Mouse (Mus musculus) forebrain, embryonic 16.5 days (tissue): Measurements from ENCODE around the gene Mymx. TPM values are rescaled to one million over a fixed set of nuclear protein-coding genes. Genes with fewer than 3 reads are reported as not detected.
"Not testable (repeated sequence)": the region's sequence is repeated elsewhere in the genome, so short reads cannot be mapped to it uniquely, and the experiment has no call there.

Experiments
- ATAC-seq: fragments of 200-750 bp; cut with Nextera tagmentation; 2 replicates; pipeline ENCODE4 v1.8.0; 2017; ENCODE audit warnings: mild to moderate bottlenecking, moderate library complexity
- H3K27ac ChIP-seq: fragments of 300-500 bp; sonication (generic); 2 replicates; pipeline ENCODE4 v1.5.1; 2014; ENCODE audit warnings: low read length, control low read depth
- H3K27me3 ChIP-seq: fragments of 300-500 bp; sonication (generic); replicated peaks from 2 replicates; pipeline ENCODE4 v1.6.1; 2014; ENCODE audit warnings: low read length; ENCODE audit not compliant: control insufficient read depth, insufficient read depth
- H3K36me3 ChIP-seq: fragments of 300-500 bp; sonication (generic); 2 replicates; pipeline ENCODE4 v1.6.1; 2014; ENCODE audit not compliant: control insufficient read depth, insufficient read depth
- H3K4me1 ChIP-seq: fragments of 300-500 bp; sonication (generic); replicated peaks from 2 replicates; pipeline ENCODE4 v1.6.1; 2014; ENCODE audit warnings: low read length; ENCODE audit not compliant: control insufficient read depth, insufficient read depth
- H3K4me2 ChIP-seq: fragments of 300-500 bp; sonication (generic); 2 replicates; pipeline ENCODE4 v1.6.1; 2014; ENCODE audit warnings: mild to moderate bottlenecking, low read length, control low read depth
- H3K4me3 ChIP-seq: fragments of 300-500 bp; sonication (generic); replicated peaks from 2 replicates; pipeline ENCODE4 v1.5.1; 2014; ENCODE audit warnings: mild to moderate bottlenecking, low read length, control low read depth
- H3K9ac ChIP-seq: fragments of 300-500 bp; sonication (generic); replicated peaks from 2 replicates; pipeline ENCODE4 v1.6.1; 2014; ENCODE audit warnings: low read depth, low read length, control low read depth
- H3K9me3 ChIP-seq: fragments of 300-500 bp; sonication (generic); 2 replicates; pipeline ENCODE4 v1.6.1; 2016; ENCODE audit warnings: low read length; ENCODE audit not compliant: control insufficient read depth
- WGBS: fragments of 180-500 bp; shearing (Covaris S2); extraction: QIAGEN DNeasy Blood & Tissue Kit; methylation state at CpG from one replicate; pipeline ENCODE4 v1.1.7; 2014; 5-methylcytosine and 5-hydroxymethylcytosine counted together
- polyA plus RNA-seq: library from polyadenylated mRNA; unstranded; fragments of >200 nt; fragmentation: Nextera tagmentation; extraction: Ambion mirVana; gene quantifications from 2 replicates; pipeline ENCODE4 v1.2.1, GENCODE M21; 2015

Gene Mymx
- polyA plus RNA-seq, 1 experiment from 2014 or later = not detected

DNA sequence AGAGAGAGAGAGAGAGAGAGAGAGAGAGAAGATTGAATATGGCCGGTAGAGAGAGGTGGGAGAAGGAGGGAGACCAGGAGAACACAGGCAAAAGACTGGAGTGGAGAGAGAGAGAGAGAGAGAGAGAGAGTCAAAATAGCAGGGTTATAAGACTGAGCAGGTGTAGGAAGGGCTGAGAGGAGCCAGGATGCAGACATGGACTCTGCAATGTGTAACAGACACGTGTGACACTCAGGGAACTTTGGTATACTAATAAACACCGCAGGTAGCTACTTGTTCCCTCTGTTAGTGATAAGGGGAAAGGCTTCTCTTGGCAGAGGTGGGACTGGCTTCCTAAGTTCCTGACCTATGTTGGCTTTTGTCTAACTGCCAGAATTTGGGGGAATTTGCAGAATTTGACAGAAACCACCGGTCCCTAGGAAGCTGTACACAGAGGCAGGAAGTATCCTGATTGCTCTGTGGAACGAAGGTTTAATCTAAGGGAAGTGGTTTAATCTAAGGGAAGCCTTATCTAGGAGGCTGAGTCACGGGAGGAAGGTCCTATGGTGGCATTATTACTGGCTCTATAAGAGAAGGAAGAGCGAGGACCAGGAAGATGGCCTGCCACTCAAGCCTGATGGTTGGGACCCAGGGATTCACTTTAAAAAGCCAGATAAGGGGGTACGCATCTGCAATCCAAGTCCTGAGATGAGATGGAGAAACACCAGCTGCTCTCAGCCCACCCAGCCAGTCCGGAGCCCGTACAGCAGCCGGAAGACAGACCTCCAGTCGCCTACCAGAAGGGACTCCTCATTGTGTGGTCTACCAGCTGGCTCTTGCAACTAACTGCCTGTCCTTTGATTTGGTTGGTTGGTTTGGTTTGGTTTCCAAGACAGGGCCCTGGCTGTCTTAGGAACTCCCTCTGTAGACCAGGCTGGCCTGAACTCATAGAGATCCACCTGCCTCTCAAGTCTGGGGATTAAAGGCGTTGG, 27.3 kb upstream of the Mymx start:
- peak overlapping the region; percentile 62 for H3K4me2 ChIP-seq

DNA sequence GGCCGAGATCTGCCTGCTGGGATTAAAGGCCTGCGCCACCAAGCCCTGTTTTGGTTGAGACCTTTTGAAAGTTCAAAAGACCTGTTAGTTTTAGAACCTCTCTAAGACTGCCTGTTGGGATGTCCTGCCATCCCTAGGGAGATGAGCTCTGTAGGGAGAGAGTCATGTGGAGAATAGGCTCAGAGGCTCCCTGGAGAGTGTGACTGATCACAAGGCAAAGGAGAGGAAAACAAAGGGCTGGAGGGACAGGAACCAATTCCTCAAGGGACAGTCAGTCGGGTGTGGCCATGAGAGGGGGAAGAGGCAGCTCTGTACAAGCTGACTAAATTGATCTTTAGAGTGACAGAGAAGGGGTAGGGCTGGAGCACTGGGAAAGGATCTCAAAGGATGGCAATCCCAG, 26.3 kb upstream of the Mymx start:
- Histone ChIP-seq H3K4me3 (no peak overlapping the region), H3K4me1 (peaks cover 15% of the 10 kb centered on the region), H3K4me2 (no peak overlapping the region), H3K27me3 (no peaks in the 10 kb centered on the region), H3K9me3 (no peaks in the 10 kb centered on the region), H3K36me3 (no peaks in the 10 kb centered on the region), H3K27ac (no peak overlapping the region), H3K9ac (no peak overlapping the region)
- ATAC-seq = no peak
- 18% methylated on average over 3 of the region's 3 CpGs for WGBS

More for the DNA sequence above, 27.3 kb upstream of the Mymx start:
- Histone ChIP-seq H3K36me3 (no peaks in the 10 kb centered on the region), H3K27ac (no peak overlapping the region; the same call in 1 of the 2 replicates), H3K4me3 (no peak overlapping the region; the same call in 1 of the 2 replicates), H3K27me3 (no peaks in the 10 kb centered on the region), H3K4me1 (peaks cover 15% of the 10 kb centered on the region), H3K9ac (no peak overlapping the region), H3K9me3 (no peaks in the 10 kb centered on the region)
- 68% methylated on average over 13 of the region's 13 CpGs for WGBS
- ATAC-seq = 0 out of 2 replicates have a peak, but pooled peaks have one; percentile 2

DNA sequence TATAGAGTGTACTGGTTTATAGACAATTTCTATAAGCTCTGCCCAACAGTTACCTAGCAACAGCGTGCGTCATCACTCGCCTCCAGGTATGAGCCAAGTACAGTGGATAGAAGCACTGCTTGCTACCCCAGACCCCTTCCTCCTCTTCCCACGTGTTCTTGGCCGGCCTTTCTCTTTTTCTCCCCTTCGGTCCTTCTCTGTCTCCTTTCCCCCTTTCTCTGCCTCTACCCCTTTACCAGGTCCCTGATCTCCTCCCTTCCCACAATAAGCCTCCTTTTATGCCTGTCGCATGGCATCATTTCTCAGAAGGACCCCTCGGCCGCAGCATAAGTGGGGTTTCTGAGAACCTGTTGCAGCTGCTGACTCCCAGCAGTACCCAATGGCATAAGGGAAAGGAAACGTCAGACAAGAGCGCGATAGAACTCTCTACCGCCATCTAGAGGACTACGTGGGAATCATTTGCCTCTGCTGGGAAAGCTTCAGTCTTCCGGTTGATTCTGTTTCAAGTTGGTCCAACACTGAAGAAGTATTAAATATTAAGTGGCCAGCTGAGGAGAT, 24.8 kb upstream of the Mymx start:
- Histone ChIP-seq H3K9me3 (no peaks in the 10 kb centered on the region), H3K27me3 (no peaks in the 10 kb centered on the region), H3K27ac (no peak overlapping the region), H3K4me1 (peaks cover 15% of the 10 kb centered on the region), H3K9ac (no peak overlapping the region), H3K4me3 (no peak overlapping the region), H3K36me3 (no peaks in the 10 kb centered on the region), H3K4me2 (peak overlapping the region; percentile 8; the same call in 1 of the 2 replicates)
- WGBS = 18% methylated on average over 15 of the region's 15 CpGs
- peak; percentile 24; the same call in 1 of the 2 replicates for ATAC-seq

DNA sequence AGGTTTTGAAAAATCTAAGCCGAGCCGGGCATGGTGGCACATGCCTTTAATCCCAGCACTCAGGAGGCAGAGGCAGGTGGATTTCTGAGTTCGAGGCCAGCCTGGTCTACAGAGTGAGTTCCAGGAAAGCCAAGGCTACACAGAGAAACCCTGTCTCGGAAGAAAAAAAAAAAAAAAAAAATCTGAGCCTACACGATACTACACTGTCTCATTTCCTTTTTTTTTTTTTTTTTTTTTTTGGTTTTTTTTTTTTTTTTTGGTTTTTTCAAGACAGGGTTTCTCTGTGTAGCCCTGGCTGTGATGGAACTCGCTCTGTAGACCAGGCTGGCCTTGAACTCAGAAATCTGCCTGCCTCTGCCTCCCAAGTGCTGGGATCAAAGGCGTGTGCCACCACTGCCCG, 21.5 kb upstream of the Mymx start:
- not testable (repeated sequence) for H3K4me2 ChIP-seq, H3K27ac ChIP-seq, ATAC-seq, H3K4me3 ChIP-seq, H3K9me3 ChIP-seq, H3K4me1 ChIP-seq, H3K27me3 ChIP-seq, H3K36me3 ChIP-seq, H3K9ac ChIP-seq
- WGBS = 90% methylated on average over 8 of the region's 8 CpGs

DNA sequence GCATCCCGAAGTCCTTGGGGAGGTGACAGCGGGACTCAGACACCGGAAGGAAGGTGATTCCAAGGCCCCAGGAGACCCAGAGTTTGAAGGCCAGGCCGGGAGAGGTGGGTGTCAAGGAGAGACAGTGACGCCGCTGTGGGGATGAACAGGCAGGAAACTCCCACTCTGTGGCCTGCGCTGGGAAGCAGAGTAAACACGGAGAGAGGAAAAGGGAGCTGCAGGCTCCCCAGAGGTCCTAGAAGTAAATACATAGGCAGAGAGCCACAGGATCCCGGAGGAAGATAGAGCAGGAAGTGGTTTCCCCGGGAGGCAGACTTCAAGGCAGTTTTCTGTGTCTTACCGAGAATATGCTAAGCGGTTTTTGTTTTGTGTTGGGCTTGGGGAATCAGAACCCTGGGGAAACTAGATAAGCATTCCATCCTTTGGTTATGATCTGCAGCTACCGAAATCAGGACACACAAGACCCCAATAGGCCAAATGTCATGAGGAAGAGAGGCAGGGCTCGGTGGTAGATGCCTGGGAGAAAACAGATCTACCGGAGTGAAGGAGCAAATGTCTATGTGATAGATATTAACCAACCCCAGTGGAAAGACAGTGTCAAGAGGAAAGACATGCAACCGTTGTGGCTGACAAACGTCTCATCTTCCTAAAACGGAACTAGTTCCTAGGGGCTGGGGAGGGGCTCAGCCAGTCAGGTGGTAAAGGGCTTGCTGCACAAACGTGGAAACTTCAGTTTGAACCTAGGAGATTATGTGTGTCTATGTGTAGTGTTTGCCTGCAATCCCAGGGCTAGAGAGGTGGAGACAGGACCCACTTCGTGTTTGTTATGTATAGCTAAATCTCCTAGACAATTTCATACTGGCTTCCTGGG, 17.7 kb upstream of the Mymx start:
- no peaks in the 10 kb centered on the region for H3K27me3 ChIP-seq
- 42% methylated on average over 20 of the region's 20 CpGs for WGBS
- ATAC-seq = no peak
- no peak overlapping the region for H3K27ac ChIP-seq
- no peak overlapping the region for H3K4me2 ChIP-seq
- no peaks in the 10 kb centered on the region for H3K4me1 ChIP-seq
- H3K9ac ChIP-seq = no peak overlapping the region
- no peak overlapping the region for H3K4me3 ChIP-seq
- no peaks in the 10 kb centered on the region for H3K9me3 ChIP-seq
- H3K36me3 ChIP-seq = no peaks in the 10 kb centered on the region

DNA sequence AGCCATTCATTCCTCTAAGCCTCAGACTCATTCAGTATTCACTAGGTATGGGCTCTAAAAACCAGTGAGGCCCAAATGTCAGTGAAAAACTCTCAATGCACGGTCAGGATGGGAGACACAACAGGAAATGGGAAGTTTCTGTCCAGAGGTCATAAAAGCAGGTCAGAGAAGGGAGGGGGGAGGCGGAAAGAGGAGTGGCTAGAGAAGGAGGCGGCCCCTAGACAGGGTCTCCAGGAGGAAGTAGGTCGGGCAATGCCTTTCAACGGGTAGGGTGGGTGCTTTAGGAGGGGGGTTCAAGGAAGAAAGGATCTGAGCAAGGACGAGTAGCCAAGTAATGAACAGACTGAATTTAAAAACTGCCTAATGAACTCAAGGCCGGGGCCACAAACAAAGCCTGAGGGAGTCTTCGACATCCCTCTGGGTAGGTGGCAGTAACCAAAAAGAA, 17.1 kb upstream of the Mymx start:
- 19% methylated on average over 8 of the region's 8 CpGs for WGBS

DNA sequence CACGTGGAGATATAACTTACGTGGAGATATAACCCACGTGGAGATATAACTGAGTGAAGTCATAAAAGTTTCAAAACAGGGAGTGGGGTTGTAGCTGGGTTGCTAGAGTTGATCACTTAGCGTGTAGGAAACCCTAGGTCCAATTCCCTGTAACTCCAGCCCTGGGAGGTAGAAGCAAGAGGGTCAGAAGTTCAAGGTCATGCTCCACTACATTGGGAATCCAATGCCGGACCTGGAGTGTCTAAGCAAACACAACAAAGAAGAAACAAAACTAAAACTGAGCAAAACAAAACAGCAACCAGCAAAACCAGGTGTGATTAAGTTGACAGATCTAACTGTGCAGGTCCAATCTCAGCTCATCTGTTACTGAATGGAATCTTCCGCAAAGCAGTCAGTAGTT, 15.8 kb upstream of the Mymx start:
- Histone ChIP-seq H3K9ac (no peak overlapping the region), H3K4me1 (no peaks in the 10 kb centered on the region), H3K27ac (no peak overlapping the region), H3K27me3 (no peaks in the 10 kb centered on the region), H3K36me3 (no peaks in the 10 kb centered on the region), H3K4me3 (no peak overlapping the region), H3K4me2 (no peak overlapping the region), H3K9me3 (no peaks in the 10 kb centered on the region)
- ATAC-seq = no peak
- 91% methylated on average over 6 of the region's 6 CpGs for WGBS

More for the DNA sequence above, 17.1 kb upstream of the Mymx start:
- Histone ChIP-seq H3K4me2 (no peak overlapping the region), H3K4me3 (no peak overlapping the region), H3K9ac (no peak overlapping the region), H3K36me3 (no peaks in the 10 kb centered on the region), H3K9me3 (no peaks in the 10 kb centered on the region), H3K4me1 (no peaks in the 10 kb centered on the region), H3K27ac (no peak overlapping the region), H3K27me3 (no peaks in the 10 kb centered on the region)
- no peak for ATAC-seq

DNA sequence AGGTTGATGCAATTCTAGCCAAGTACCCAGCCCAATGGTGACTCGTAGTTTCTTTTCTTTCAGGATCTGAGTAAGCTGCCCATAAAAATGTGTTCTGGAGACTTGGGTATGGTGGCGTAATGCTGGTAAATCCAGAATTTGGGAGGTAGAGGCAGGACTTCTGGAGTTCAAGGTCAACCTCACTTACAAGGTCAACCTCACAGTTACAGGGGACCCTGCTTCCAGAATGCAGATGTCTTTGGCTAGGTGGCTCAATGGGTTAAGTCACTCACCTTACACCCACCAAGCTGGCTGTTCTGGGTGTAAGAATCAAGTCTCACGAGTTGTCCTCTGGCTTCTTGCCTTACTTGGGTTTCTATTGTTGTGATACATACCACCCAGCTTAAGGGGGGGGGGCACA, 14.8 kb upstream of the Mymx start:
- Histone ChIP-seq H3K4me1 (no peaks in the 10 kb centered on the region), H3K4me3 (no peak overlapping the region)

More for the DNA sequence above, 14.8 kb upstream of the Mymx start:
- no peak overlapping the region for H3K9ac ChIP-seq
- 81% methylated on average over 3 of the region's 3 CpGs for WGBS
- no peak overlapping the region for H3K27ac ChIP-seq
- no peaks in the 10 kb centered on the region for H3K36me3 ChIP-seq
- H3K27me3 ChIP-seq = no peaks in the 10 kb centered on the region
- H3K4me2 ChIP-seq = no peak overlapping the region
- no peaks in the 10 kb centered on the region for H3K9me3 ChIP-seq
- no peak for ATAC-seq
